Mouse (Mus musculus) thymus, adult 2 months (tissue): ENCODE measurements around the gene Atpaf1. TPM values are rescaled to one million over a fixed set of nuclear protein-coding genes. Genes with fewer than 3 reads are reported as not detected.

Experiments used
- DNase-seq: peaks from one replicate; pipeline ENCODE4 v3.0.0; 2021
- H3K27ac ChIP-seq: fragments of 200-500 bp; 2 replicates; pipeline ENCODE4 v1.5.1; 2012; ENCODE audit warnings: low read length, control low read depth; ENCODE audit not compliant: control insufficient read depth, insufficient read depth
- H3K27me3 ChIP-seq: fragments of 200-500 bp; 2 replicates; pipeline ENCODE4 v1.6.1; 2012; ENCODE audit warnings: mild to moderate bottlenecking, low read length, moderate library complexity, mixed read lengths; ENCODE audit not compliant: control insufficient read depth, insufficient read depth
- H3K36me3 ChIP-seq: fragments of 200-500 bp; 2 replicates; pipeline ENCODE4 v1.6.1; 2012; ENCODE audit warnings: mild to moderate bottlenecking, low read length, moderate library complexity; ENCODE audit not compliant: control insufficient read depth, insufficient read depth
- H3K4me1 ChIP-seq: fragments of 200-500 bp; replicated peaks from 2 replicates; pipeline ENCODE4 v1.6.1; 2012; ENCODE audit warnings: low read length; ENCODE audit not compliant: control insufficient read depth, insufficient read depth
- H3K4me3 ChIP-seq: fragments of 200-500 bp; 2 replicates; pipeline ENCODE4 v1.5.1; 2012; ENCODE audit warnings: mild to moderate bottlenecking, low read length, control low read depth, moderate library complexity; ENCODE audit not compliant: control insufficient read depth, insufficient read depth
- CTCF ChIP-seq: fragments of 200-500 bp; IDR thresholded peaks from 2 replicates; pipeline ENCODE4 v1.5.1; 2012; ENCODE audit warnings: mild to moderate bottlenecking, control low read depth, low read length, moderate library complexity, borderline replicate concordance; ENCODE audit not compliant: control insufficient read depth, poor library complexity, insufficient read depth; ENCODE audit errors: extremely low read depth
- POLR2A ChIP-seq: fragments of 200-500 bp; IDR thresholded peaks from 2 replicates; pipeline ENCODE4 v1.6.1; 2012; ENCODE audit warnings: mild to moderate bottlenecking, low read length, control low read depth, moderate library complexity; ENCODE audit not compliant: control insufficient read depth, poor library complexity, insufficient read depth; ENCODE audit errors: extremely low read depth
- WGBS: fragments of 180-500 bp; shearing (Covaris S2); methylation state at CpG from one replicate; pipeline ENCODE4 v1.1.7; 2018; 5-methylcytosine and 5-hydroxymethylcytosine counted together
- polyA plus RNA-seq: library from polyadenylated mRNA; depleted of rRNA; stranded (reverse); fragments of >200 nt; gene quantifications from 2 replicates; pipeline ENCODE4 v1.2.3, GENCODE M21; 2012

The Atpaf1 gene
- polyA plus RNA-seq, 1 experiment: 30.2 TPM

DNA sequence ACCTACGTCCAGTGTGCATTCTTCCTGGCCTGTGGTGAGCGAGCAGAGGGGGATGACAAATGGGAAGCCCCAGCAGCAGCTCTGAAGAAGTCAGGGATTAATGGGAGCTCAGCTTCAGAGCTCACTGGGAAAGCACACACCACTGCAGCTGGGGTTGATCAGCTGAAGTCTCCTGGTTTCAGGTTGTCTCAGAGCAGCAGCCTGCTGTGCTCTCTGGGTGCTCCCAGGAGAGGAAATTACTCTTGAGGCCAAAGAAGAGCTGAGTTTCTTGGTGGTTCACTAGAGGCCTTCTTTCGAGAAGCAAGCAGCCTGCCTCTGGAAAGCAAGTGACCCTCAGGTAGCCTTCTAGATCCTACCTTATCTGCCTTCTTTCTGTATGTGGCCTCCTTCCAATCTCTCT, 36.3 kb downstream of the Atpaf1 start:
- H3K4me1 ChIP-seq: no peaks in the 10 kb centered on the region; the same call in 1 of the 2 replicates
- no peak for DNase-seq
- 99% methylated on average over 3 of the region's 3 CpGs for WGBS
- no peaks in the 10 kb centered on the region for H3K27me3 ChIP-seq
- no peak overlapping the region for H3K27ac ChIP-seq
- H3K4me3 ChIP-seq: no peak overlapping the region
- no peaks in the 10 kb centered on the region for H3K36me3 ChIP-seq
- TF ChIP-seq POLR2A: no peak

DNA sequence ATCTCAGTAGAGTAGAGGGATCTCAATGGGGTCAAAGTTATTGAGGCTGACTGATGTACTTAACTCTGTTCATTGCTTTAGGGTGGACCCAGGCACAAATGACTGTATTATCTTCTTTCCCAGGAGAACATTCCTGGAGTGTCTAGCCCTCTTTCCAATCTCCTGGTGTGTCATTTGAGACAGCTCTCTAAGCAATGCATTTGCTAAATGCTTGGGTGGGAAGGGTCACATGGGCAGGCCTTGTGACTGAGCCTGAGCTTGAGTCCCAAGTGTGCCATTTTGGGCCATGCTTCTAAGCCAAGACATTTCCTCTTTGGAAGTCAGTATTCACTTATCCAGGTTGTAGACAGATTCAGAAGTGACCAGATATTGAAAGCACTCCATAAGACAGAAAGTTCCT, 36.8 kb downstream of the Atpaf1 start:
- H3K27me3 ChIP-seq: no peaks in the 10 kb centered on the region
- H3K27ac ChIP-seq: no peak overlapping the region
- TF ChIP-seq POLR2A (no peak), CTCF (no peak)
- no peaks in the 10 kb centered on the region; the same call in 1 of the 2 replicates for H3K4me1 ChIP-seq
- H3K36me3 ChIP-seq: no peaks in the 10 kb centered on the region
- H3K4me3 ChIP-seq: no peak overlapping the region
- DNase-seq: no peak

DNA sequence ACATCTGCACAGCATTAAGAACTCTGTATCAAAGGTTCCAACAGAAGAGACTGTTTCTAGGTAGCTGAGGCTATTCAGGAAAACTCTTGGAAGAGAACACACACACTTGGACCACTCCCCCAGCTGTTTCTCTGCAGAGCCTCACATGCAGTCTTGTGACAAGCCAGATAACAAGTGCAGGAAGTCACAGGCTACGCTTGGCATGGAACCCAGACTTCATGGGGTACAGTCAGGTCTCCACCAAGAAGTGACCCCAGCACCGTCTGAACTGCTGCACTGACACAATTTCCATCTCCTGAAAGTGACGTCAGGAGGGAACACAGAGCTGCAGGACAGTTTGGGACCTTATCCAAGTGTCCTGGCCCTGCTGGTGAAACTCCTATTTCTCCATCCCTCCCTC, 37.3 kb downstream of the Atpaf1 start:
- Histone ChIP-seq H3K4me1 (no peaks in the 10 kb centered on the region; the same call in 1 of the 2 replicates), H3K27ac (no peak overlapping the region), H3K36me3 (no peaks in the 10 kb centered on the region), H3K27me3 (no peaks in the 10 kb centered on the region), H3K4me3 (no peak overlapping the region)
- WGBS: 86% methylated on average over 3 of the region's 3 CpGs
- no peak for DNase-seq
- no peak for TF ChIP-seq POLR2A
- no peak for TF ChIP-seq CTCF

DNA sequence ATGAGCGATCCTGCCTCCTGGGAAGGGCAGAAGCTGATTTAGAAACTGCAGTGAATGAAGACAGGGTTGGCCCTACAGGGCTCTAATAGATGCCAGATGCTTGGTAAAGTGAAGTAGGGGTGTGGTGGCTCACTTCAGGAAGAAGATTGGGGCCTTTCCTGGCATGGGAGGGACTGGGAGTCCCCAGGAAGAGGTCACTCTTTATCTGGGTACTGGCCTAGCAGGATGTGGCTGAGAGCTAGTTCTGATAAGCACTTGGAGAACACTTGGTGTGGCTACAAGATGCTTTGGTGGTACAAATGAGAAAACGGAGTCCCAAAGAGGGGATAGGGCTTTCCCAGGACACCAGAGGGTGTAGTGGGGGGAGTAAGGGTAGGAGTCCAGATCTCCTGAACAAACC, 39.6 kb downstream of the Atpaf1 start:
- Histone ChIP-seq H3K27ac (no peak overlapping the region), H3K27me3 (no peaks in the 10 kb centered on the region), H3K4me1 (peaks cover 7% of the 10 kb centered on the region), H3K36me3 (no peaks in the 10 kb centered on the region), H3K4me3 (no peak overlapping the region)
- DNase-seq: no peak
- TF ChIP-seq POLR2A (no peak), CTCF (no peak)
- 83% methylated on average over 2 of the region's 2 CpGs for WGBS

DNA sequence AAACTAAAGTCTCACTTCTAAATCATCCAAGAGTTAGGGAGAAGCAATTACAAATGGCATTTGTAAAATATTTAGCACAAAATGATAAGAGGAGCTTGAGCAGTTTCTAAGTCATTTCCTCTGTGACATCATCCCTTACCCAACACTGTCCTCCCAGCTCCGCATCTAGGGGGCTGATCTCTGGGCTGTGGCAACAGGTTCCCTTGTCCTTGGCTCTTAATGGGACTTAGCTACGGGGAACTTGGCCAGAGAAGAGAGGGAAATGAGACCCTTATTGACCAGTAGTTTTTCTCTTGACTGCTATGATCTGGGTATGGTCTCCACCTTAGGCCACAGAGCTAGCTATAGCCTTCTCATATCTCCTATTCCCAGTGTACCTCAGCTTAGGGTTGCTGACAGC, 40.7 kb downstream of the Atpaf1 start:
- H3K27ac ChIP-seq: no peak overlapping the region
- TF ChIP-seq POLR2A (no peak), CTCF (no peak)
- H3K4me1 ChIP-seq: peaks cover 15% of the 10 kb centered on the region
- DNase-seq: no peak
- no peaks in the 10 kb centered on the region for H3K27me3 ChIP-seq
- H3K36me3 ChIP-seq: no peaks in the 10 kb centered on the region
- 64% methylated on average over 2 of the region's 2 CpGs for WGBS
- H3K4me3 ChIP-seq: no peak overlapping the region

DNA sequence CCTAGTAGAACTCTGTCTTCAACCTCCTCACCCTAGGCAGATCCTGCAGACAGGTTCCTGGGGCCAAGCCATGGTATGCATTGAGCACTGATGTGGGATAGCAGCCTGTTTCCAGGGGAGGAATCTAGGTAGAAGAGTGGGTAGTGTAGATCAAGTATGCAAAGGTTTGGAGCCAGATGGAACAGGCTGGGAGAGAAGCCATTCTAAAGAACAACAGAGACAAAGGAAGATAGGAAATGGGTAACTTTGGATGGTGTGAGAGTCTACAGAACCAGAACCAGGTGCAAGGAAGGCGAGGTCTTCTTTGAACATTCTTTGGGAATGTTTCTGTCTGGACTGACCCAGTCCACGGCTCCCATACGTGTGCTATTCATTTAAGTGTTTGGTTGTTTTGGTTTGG, 42.5 kb downstream of the Atpaf1 start:
- WGBS: 67% methylated on average over 3 of the region's 3 CpGs

DNA sequence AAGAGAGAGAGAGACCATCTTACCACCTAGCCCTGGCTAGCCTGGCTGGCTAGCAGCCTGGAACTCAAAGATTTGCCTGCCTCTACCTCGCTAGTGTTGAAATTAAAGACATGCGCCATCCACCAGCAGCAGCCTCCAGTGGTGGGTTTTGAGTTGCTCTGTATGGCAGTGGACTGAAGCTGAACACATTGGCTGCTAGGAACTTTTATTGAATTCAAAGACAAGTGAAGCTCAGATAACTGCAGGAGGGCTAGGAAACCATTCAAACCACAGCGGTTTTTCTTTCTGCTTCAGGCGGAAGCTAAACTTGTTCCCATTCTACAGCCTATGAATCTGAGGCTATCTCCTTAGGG, 42.9 kb downstream of the Atpaf1 start:
- Histone ChIP-seq H3K4me1 (peaks cover 32% of the 10 kb centered on the region), H3K27me3 (no peaks in the 10 kb centered on the region), H3K27ac (no peak overlapping the region), H3K36me3 (no peaks in the 10 kb centered on the region; the same call in 1 of the 2 replicates), H3K4me3 (peak overlapping the region; percentile 90)
- WGBS: 2% methylated on average over 4 of the region's 4 CpGs
- DNase-seq: no peak
- TF ChIP-seq POLR2A: no peak
- TF ChIP-seq CTCF: no peak

More for the DNA sequence above, 42.5 kb downstream of the Atpaf1 start:
- no peak for DNase-seq
- Histone ChIP-seq H3K27me3 (no peaks in the 10 kb centered on the region), H3K4me1 (peaks cover 31% of the 10 kb centered on the region), H3K36me3 (no peaks in the 10 kb centered on the region), H3K27ac (no peak overlapping the region), H3K4me3 (no peak overlapping the region)
- TF ChIP-seq CTCF (no peak), POLR2A (no peak)
